Mouse (Mus musculus) mammary gland, adult 2 months (tissue): ENCODE measurements around the gene Rptor. TPM values are rescaled to one million over a fixed set of nuclear protein-coding genes. Genes with fewer than 3 reads are reported as not detected.

Experiments
- polyA plus RNA-seq: library from polyadenylated mRNA; depleted of rRNA; stranded (reverse); fragments of >200 nt; gene quantifications from 2 replicates; pipeline ENCODE4 v1.2.3, GENCODE M21; 2012; ENCODE audit warnings: low replicate concordance; rRNA removed

Gene Rptor
- polyA plus RNA-seq: 26.3 and 33.4 TPM in 2 replicates

GRCm38 (mm10) chr11:119602763-119603526 is at the start of gene Rptor:
TSS of gene Rptor (plus strand) at chr11:119602905.

GRCm38 (mm10) chr11:119913291-119913934 is 310.7 kb downstream of the Rptor start, which contains the start of gene Chmp6:
TSS of gene Chmp6 (plus strand) at chr11:119913441.

DNA sequence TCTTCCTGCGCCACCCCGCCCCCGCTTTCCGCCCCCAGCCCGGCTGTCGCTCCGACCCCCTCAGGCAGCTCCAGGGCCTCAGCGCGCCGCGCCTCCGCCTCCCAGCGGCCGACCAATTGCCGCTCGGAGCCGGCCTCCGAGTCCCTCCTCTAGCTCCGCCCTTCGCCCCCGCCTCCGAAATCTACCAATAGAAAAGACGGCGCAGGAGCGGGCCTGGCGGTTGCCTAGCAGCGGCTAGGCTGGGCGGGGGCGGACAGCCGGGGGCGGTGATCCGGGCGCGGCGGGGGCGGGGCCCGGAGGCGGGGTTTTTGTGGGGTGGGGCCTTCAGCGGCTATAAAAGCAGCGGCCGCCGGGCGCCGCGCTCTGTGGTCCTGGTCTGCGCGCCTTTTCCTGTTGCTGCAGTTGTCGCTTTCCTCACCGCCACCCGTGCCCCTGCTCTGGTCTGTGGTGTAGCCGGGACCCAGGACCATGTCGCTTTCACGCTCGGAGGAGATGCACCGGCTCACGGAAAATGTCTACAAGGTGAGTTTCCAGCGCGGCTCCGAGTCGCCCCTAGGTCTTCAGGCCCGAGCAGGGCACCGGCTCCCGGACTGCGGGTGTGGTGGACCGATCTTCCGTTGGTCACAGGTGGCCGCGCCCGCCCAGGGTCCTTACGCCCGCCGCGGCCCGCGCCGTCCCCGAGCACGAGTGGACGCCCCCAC is 340.2 kb downstream of the Rptor start, which contains the start of gene Baiap2:
Baiap2 (plus strand) TSS at position 37 of the 701 bp plus-strand sequence.

Other genes with a start within 250 kb of the Rptor start
- 42.0 and 76.3 TPM in 2 replicates for gene Sgsh, start 247.4 kb upstream of the Rptor start, polyA plus RNA-seq
- 29.0 and 58.3 TPM in 2 replicates for gene Slc26a11, start 247.3 kb upstream of the Rptor start, polyA plus RNA-seq
- 29.6 and 44.8 TPM in 2 replicates for gene Rnf213, start 209.8 kb upstream of the Rptor start, polyA plus RNA-seq
- 15.4 and 16.5 TPM in 2 replicates for gene Endov, start 111.6 kb upstream of the Rptor start, polyA plus RNA-seq
- 0.17 and 0.18 TPM in 2 replicates for gene Nptx1, start 55.2 kb upstream of the Rptor start, polyA plus RNA-seq